Mouse (Mus musculus): ENCODE measurements around the gene Adnp. TPM values are rescaled to one million over a fixed set of nuclear protein-coding genes. Genes with fewer than 3 reads are reported as not detected.

The Adnp gene
- total RNA-seq, 1 experiment, result 13.2 TPM

DNA sequence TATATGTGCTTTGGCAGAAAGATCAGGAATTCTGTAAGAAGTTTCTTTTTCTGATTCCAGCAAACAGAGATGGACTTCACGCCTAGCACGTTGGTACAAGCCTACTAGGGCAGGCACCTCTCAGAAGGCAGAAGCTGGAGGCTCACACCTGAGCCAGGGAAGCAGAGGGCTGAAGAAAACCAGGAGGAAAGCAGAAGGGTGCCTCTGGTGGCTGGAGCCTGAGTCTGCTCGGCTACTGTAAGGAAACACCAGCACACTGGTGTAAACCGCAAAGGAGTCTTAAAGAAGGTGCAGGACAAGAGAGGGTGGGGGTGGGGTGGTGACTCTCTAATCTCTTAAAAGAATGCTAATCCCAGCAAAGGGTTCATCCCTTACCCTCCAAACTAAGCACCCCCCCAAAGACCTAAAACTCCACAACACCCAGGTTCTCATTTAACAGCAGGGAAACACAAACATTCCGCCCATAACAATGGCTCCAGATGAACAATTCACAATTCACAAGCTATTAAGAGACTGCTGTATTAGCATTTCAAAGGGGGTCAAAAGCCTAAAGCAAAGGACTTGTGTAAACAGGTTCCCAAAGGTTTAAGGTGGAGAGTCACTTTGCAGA, 7.0 kb upstream of the Adnp start:
- Histone ChIP-seq H3K27ac (ENCODE audit: insufficient read depth, low read depth, low read length, poor library complexity, severe bottlenecking) (peak overlapping the region; percentile 30; the same call in 1 of the 2 replicates), H3K9ac (ENCODE audit: insufficient read depth, low read depth, low read length, poor library complexity, severe bottlenecking) (no peak overlapping the region), H3K4me3 (ENCODE audit: insufficient read depth in 1 of 2, low read depth in 1 of 2, low read length in 2 of 2, poor library complexity in 1 of 2, severe bottlenecking in 1 of 2) (no peak overlapping the region), H3K36me3 (ENCODE audit: control insufficient read depth, insufficient read depth, low read length, poor library complexity, severe bottlenecking) (peaks cover 28% of the 10 kb centered on the region), H3K9me3 (ENCODE audit: control insufficient read depth, insufficient read depth, low read depth, low read length) (no peaks in the 10 kb centered on the region), H3K4me1 (ENCODE audit: control insufficient read depth in 2 of 2, insufficient read depth in 2 of 2, low read length in 2 of 2, poor library complexity in 1 of 2) (peaks cover 0 to 12% of the 10 kb centered on the region in 2 experiments; a peak in 2 of 4 replicates)
- no peak for TF ChIP-seq ZC3H11A (IDR thresholded peaks at IDR 0.05; ENCODE audit: borderline replicate concordance, low read depth, low read length)
- peak; percentile 79 for TF ChIP-seq MAFK (IDR thresholded peaks at IDR 0.05; ENCODE audit: insufficient read depth, low read depth, low read length)
- no peak for TF ChIP-seq HCFC1 (IDR thresholded peaks at IDR 0.05; ENCODE audit: borderline replicate concordance, insufficient read depth, low read length)
- in situ Hi-C loops (cut with MboI; ENCODE audit: low sequenced_read_pairs in 2 of 2, unreplicated experiment in 2 of 2), result no loop called here
- DNase-seq (ENCODE audit: low read depth, low spot score), result peak; percentile 83

DNA sequence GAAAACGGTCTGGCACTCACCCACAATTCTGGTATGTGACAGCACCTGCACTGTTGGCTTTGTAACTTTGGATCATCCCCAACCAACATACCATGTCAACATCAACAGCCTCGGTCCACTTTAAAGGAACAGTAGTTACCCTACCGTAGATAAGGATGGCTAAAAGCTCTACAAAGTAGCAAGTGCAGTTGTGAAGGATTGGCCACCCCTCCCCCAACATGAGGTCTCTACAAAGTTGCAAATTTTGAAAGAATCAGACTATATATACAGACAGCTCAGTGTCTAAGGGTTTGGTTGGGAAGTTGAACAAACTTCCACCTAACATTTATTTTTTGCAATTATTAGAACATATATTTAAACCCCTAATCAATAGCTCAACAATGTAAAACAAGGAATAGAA, 971 bp upstream of the Adnp start:
- DNase-seq (ENCODE audit: low read depth, low spot score), result no peak
- no peak overlapping the region; the same call in 1 of the 2 replicates for H3K27ac ChIP-seq (ENCODE audit: insufficient read depth, low read depth, low read length, poor library complexity, severe bottlenecking)
- H3K4me1 ChIP-seq (ENCODE audit: control insufficient read depth in 2 of 2, insufficient read depth in 2 of 2, low read length in 2 of 2, poor library complexity in 1 of 2), result peaks cover 2 to 8% of the 10 kb centered on the region in 2 experiments; a peak in 3 of 4 replicates
- in situ Hi-C loops (cut with MboI; ENCODE audit: low sequenced_read_pairs in 2 of 2, unreplicated experiment in 2 of 2), result loop anchor here in 1 of 2 experiments (10.0 kb wide), 1 partner anchor 83 kb away; no protein-coding TSS in a partner anchor
- TF ChIP-seq MAFK (IDR thresholded peaks at IDR 0.05; ENCODE audit: insufficient read depth, low read depth, low read length) (no peak), HCFC1 (IDR thresholded peaks at IDR 0.05; ENCODE audit: borderline replicate concordance, insufficient read depth, low read length) (no peak), CHD2 (IDR thresholded peaks at IDR 0.05; ENCODE audit: low read depth, low read length) (no peak), ZC3H11A (IDR thresholded peaks at IDR 0.05; ENCODE audit: borderline replicate concordance, low read depth, low read length) (no peak), ZNF384 (IDR thresholded peaks at IDR 0.05; ENCODE audit: low read depth, low read length) (no peak)
- H3K36me3 ChIP-seq (ENCODE audit: control insufficient read depth, insufficient read depth, low read length, poor library complexity, severe bottlenecking), result peaks cover 21% of the 10 kb centered on the region
- H3K9ac ChIP-seq (ENCODE audit: insufficient read depth, low read depth, low read length, poor library complexity, severe bottlenecking), result peak overlapping the region; percentile 48; the same call in 1 of the 2 replicates
- H3K9me3 ChIP-seq (ENCODE audit: control insufficient read depth, insufficient read depth, low read depth, low read length), result no peaks in the 10 kb centered on the region
- no peak overlapping the region for H3K4me3 ChIP-seq (ENCODE audit: insufficient read depth in 1 of 2, low read depth in 1 of 2, low read length in 2 of 2, poor library complexity in 1 of 2, severe bottlenecking in 1 of 2)

DNA sequence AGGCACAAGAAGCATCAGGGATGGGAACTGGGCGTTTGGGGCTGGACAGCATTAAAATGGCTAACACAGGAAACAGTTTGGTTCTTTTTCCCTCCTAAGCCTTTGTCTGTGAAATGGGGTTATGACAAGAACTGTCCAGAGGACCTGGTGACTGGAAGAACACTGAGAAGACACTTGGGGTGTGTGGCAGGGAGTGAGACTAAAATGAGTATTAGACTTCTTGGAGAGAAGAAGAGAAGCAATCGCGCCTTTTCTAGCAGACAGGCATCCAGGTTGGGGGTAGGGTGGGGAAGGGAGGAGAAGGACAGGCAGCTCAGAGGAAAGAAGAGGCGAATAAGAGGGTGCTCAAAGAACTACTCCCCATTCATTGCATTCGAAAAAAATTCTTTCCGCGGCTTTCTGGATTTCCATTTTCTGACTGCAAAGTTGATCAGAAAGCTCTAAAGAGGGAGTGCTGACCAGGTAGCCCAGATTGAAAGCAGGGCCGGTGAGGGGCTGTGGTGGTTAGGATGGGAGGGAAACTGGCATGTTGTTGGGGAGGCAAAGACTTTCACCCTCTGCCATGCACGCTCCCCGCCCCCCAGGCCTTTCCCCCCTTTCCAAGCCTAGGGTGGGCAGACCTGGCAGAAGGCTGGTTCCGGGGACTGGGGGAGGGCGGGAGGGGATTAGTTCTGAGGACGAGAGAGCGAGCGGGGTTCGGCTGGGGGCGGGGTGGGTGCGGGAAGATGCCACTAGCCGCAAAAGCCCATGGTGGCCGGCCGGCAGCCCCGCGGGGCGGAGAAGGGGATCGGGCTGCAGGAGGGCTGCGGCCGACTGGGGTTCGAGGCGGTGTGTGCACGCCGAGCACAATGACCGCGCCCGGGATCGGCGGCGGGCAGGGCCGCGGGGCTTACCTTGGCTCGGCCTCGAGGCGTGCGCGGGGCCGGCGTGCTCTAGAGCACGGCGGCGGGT, 956 bp downstream of the Adnp start:
- Histone ChIP-seq H3K36me3 (ENCODE audit: control insufficient read depth, insufficient read depth, low read length, poor library complexity, severe bottlenecking) (peaks cover 13% of the 10 kb centered on the region), H3K4me3 (ENCODE audit: insufficient read depth in 1 of 2, low read depth in 1 of 2, low read length in 2 of 2, poor library complexity in 1 of 2, severe bottlenecking in 1 of 2) (peak overlapping the region; percentile 89 to 100), H3K9ac (ENCODE audit: insufficient read depth, low read depth, low read length, poor library complexity, severe bottlenecking) (peak overlapping the region; percentile 99), H3K9me3 (ENCODE audit: control insufficient read depth, insufficient read depth, low read depth, low read length) (no peaks in the 10 kb centered on the region), H3K27ac (ENCODE audit: insufficient read depth, low read depth, low read length, poor library complexity, severe bottlenecking) (peak overlapping the region; percentile 98), H3K4me1 (ENCODE audit: control insufficient read depth in 2 of 2, insufficient read depth in 2 of 2, low read length in 2 of 2, poor library complexity in 1 of 2) (peaks cover 2 to 8% of the 10 kb centered on the region in 2 experiments; a peak in 3 of 4 replicates)
- TF ChIP-seq CHD2 (IDR thresholded peaks at IDR 0.05; ENCODE audit: low read depth, low read length) (no peak), HCFC1 (IDR thresholded peaks at IDR 0.05; ENCODE audit: borderline replicate concordance, insufficient read depth, low read length) (0 out of 2 replicates have a peak, but pooled peaks have one; percentile 11)
- in situ Hi-C loops (cut with MboI; ENCODE audit: low sequenced_read_pairs in 2 of 2, unreplicated experiment in 2 of 2), result loop anchor here in 1 of 2 experiments (10.0 kb wide), 1 partner anchor 81 kb away; no protein-coding TSS in a partner anchor
- DNase-seq (ENCODE audit: low read depth, low spot score), result no peak

DNA sequence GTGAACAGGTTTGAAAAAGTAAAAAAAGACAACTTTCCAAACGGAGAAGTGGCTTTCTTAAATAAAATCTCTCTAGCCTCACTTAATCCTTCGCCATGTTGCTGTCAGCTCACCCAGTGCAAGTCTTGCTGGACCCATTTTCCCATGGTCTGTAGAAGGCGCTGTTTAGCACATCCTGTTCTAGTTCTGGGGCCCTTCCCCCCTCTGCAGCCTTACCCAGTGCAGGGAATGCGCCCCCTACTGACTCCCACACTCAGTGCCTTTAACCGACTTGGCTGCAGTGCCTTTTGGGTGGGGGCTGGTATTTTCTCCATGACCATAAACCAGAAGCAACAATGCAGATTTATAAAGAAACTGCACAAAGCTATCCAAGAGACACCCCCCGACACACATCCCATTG, 1.6 kb downstream of the Adnp start:
- H3K4me1 ChIP-seq (ENCODE audit: control insufficient read depth in 2 of 2, insufficient read depth in 2 of 2, low read length in 2 of 2, poor library complexity in 1 of 2), result peaks cover 2 to 8% of the 10 kb centered on the region in 2 experiments; a peak in 3 of 4 replicates
- H3K4me3 ChIP-seq (ENCODE audit: insufficient read depth in 1 of 2, low read depth in 1 of 2, low read length in 2 of 2, poor library complexity in 1 of 2, severe bottlenecking in 1 of 2), result peak overlapping the region; percentile 89 to 100
- peak overlapping the region; percentile 99; the same call in 1 of the 2 replicates for H3K9ac ChIP-seq (ENCODE audit: insufficient read depth, low read depth, low read length, poor library complexity, severe bottlenecking)
- peak; percentile 96 for DNase-seq (ENCODE audit: low read depth, low spot score)
- H3K27ac ChIP-seq (ENCODE audit: insufficient read depth, low read depth, low read length, poor library complexity, severe bottlenecking), result no peak overlapping the region; the same call in 1 of the 2 replicates
- TF ChIP-seq MAFK (IDR thresholded peaks at IDR 0.05; ENCODE audit: insufficient read depth, low read depth, low read length) (no peak), ZC3H11A (IDR thresholded peaks at IDR 0.05; ENCODE audit: borderline replicate concordance, low read depth, low read length) (0 out of 2 replicates have a peak, but pooled peaks have one; percentile 12), HCFC1 (IDR thresholded peaks at IDR 0.05; ENCODE audit: borderline replicate concordance, insufficient read depth, low read length) (0 out of 2 replicates have a peak, but pooled peaks have one; percentile 33), CHD2 (IDR thresholded peaks at IDR 0.05; ENCODE audit: low read depth, low read length) (peak; percentile 79)
- H3K36me3 ChIP-seq (ENCODE audit: control insufficient read depth, insufficient read depth, low read length, poor library complexity, severe bottlenecking), result peaks cover 10% of the 10 kb centered on the region
- in situ Hi-C loops (cut with MboI; ENCODE audit: low sequenced_read_pairs in 2 of 2, unreplicated experiment in 2 of 2), result loop anchor here in 1 of 2 experiments (10.0 kb wide), 1 partner anchor 80 kb away; no protein-coding TSS in a partner anchor
- H3K9me3 ChIP-seq (ENCODE audit: control insufficient read depth, insufficient read depth, low read depth, low read length), result no peaks in the 10 kb centered on the region
